26 mouse cellular contexts compared by ENCODE assay signal in genomic region chr7:58841066-58841465, GRCm38 (mm10).
DNase-seq lines count a peak whose midpoint lies in the region; ATAC-seq and TF ChIP-seq lines count a peak whose summit lies in the region.
"Had no signal": no experiment of that assay in that cellular context is flagged by ENCODE, and none has a peak within 500 bp of the region (broad histone marks: within the 10 kb centered on the region; RNA-seq: fewer than 3 reads in every experiment).

No protein-coding gene starts in this region.

- H3K27me3 ChIP-seq in liver, postnatal 0 days (ENCODE audit: insufficient read depth, low read length) = no peaks in the 10 kb centered on the region
- no peaks in the 10 kb centered on the region for H3K27me3 ChIP-seq in limb, embryonic 13.5 days
- H3K27me3 ChIP-seq: forebrain, embryonic 15.5 days; heart, embryonic 15.5 days; hindbrain, embryonic 13.5 days; limb, embryonic 12.5 days; megakaryocyte, embryonic 14.5 days; midbrain, embryonic 12.5 days had no signal

- no peaks in the 10 kb centered on the region for H3K36me3 ChIP-seq in liver, postnatal 0 days (replicated peaks; ENCODE audit: insufficient read depth, low read length)
- no peaks in the 10 kb centered on the region for H3K36me3 ChIP-seq in limb, embryonic 13.5 days
- H3K36me3 ChIP-seq: forebrain, embryonic 10.5 days; forebrain, embryonic 15.5 days; heart, embryonic 10.5 days; heart, embryonic 15.5 days; hindbrain, embryonic 13.5 days; limb, embryonic 12.5 days; midbrain, embryonic 12.5 days had no signal

- intact Hi-C loops in gastrocnemius, adult 2 months (cut with DNase I) = loop anchor here (5.0 kb wide), 2 partner anchors 54 to 69 kb away; no protein-coding TSS in a partner anchor

- peak overlapping the region; percentile 56 for H3K27ac ChIP-seq in gastrocnemius, adult 2 months
- H3K27ac ChIP-seq in liver, postnatal 0 days (ENCODE audit: low read depth) = peak overlapping the region; percentile 44; the same call in 1 of the 2 replicates
- 0 out of 2 replicates have a peak overlapping the region, but pooled peaks have one; percentile 44 for H3K27ac ChIP-seq in limb, embryonic 13.5 days
- H3K27ac ChIP-seq: forebrain, embryonic 10.5 days; forebrain, embryonic 15.5 days; hindbrain, embryonic 13.5 days; limb, embryonic 12.5 days; midbrain, embryonic 12.5 days had no signal

- TF ChIP-seq EP300 in liver, postnatal 0 days (IDR thresholded peaks at IDR 0.05; ENCODE audit: low read depth) = no peak

- no peak for DNase-seq in gastrocnemius, adult 2 months
- DNase-seq in gastrocnemius, postnatal 10 days = no peak
- no peak for DNase-seq in liver, postnatal 0 days
- DNase-seq in liver = no peak
- no peak for DNase-seq in thymus, postnatal 14 days
- no peak for DNase-seq in T-cell, adult 2 months (ENCODE audit: low spot score)
- DNase-seq: adrenal gland, postnatal 25 days; cerebellum, adult 11-12 months; cerebellum, postnatal 10 days; heart, adult 11 months; heart, postnatal 4 days; kidney, postnatal 14 days; layer of hippocampus, adult 9-11 months; lung, postnatal 4 days; thymus, postnatal 36 days had no signal

- no peak overlapping the region for H3K9ac ChIP-seq in liver, postnatal 0 days (replicated peaks)
- no peak overlapping the region for H3K9ac ChIP-seq in limb, embryonic 13.5 days
- H3K9ac ChIP-seq: forebrain, embryonic 15.5 days; heart, embryonic 15.5 days; hindbrain, embryonic 13.5 days; limb, embryonic 12.5 days; midbrain, embryonic 12.5 days had no signal

- WGBS in liver, postnatal 0 days (ENCODE audit: insufficient replicate concordance) = 79% methylated on average over 1 of the region's 1 CpGs
- WGBS in limb, embryonic 13.5 days = 83% methylated on average over 1 of the region's 1 CpGs

- H3K4me2 ChIP-seq in liver, postnatal 0 days (ENCODE audit: low read depth, low read length) = no peak overlapping the region
- H3K4me2 ChIP-seq in limb, embryonic 13.5 days (replicated peaks) = no peak overlapping the region
- H3K4me2 ChIP-seq: forebrain, embryonic 15.5 days; heart, embryonic 15.5 days; hindbrain, embryonic 13.5 days; limb, embryonic 12.5 days; midbrain, embryonic 12.5 days had no signal

- H3K4me3 ChIP-seq in gastrocnemius, adult 2 months = no peak overlapping the region
- no peak overlapping the region for H3K4me3 ChIP-seq in liver, postnatal 0 days (ENCODE audit: low read depth, low read length)
- H3K4me3 ChIP-seq in limb, embryonic 13.5 days = no peak overlapping the region
- H3K4me3 ChIP-seq: forebrain, embryonic 10.5 days; forebrain, embryonic 15.5 days; heart, embryonic 10.5 days; heart, embryonic 15.5 days; hindbrain, embryonic 13.5 days; limb, embryonic 12.5 days; megakaryocyte, embryonic 14.5 days; midbrain, embryonic 12.5 days had no signal

- no peak for TF ChIP-seq CTCF in gastrocnemius, adult 2 months (IDR thresholded peaks at IDR 0.05)
- no peak for TF ChIP-seq CTCF in liver, postnatal 0 days (IDR thresholded peaks at IDR 0.05; ENCODE audit: low read depth)

- H3K4me1 ChIP-seq in liver, postnatal 0 days (ENCODE audit: insufficient read depth) = peaks cover 9% of the 10 kb centered on the region
- H3K4me1 ChIP-seq in limb, embryonic 13.5 days = peaks cover 25% of the 10 kb centered on the region

- no peaks in the 10 kb centered on the region for H3K9me3 ChIP-seq in liver, postnatal 0 days (ENCODE audit: low read length)
- H3K9me3 ChIP-seq in limb, embryonic 13.5 days = no peaks in the 10 kb centered on the region
- H3K9me3 ChIP-seq: forebrain, embryonic 10.5 days; forebrain, embryonic 15.5 days; heart, embryonic 10.5 days; heart, embryonic 15.5 days; hindbrain, embryonic 13.5 days; limb, embryonic 12.5 days; megakaryocyte, embryonic 14.5 days; midbrain, embryonic 12.5 days had no signal

- ATAC-seq in liver, postnatal 0 days = peak; percentile 72
- no peak for ATAC-seq in limb, embryonic 13.5 days (ENCODE audit: low FRiP score, low read depth)
- ATAC-seq: CD4-positive, CD25-positive, alpha-beta regulatory T cell, adult 4 months; forebrain, embryonic 15.5 days; lung, postnatal 0 days had no signal
